Mouse (Mus musculus) limb, embryonic 14.5 days (tissue): Measurements from ENCODE around the gene Cd300e. TPM values are rescaled to one million over a fixed set of nuclear protein-coding genes. Genes with fewer than 3 reads are reported as not detected.

Experiments used
- ATAC-seq: fragments of 200-750 bp; cut with Nextera tagmentation; 2 replicates; pipeline ENCODE4 v1.8.0; 2017; ENCODE audit warnings: low read depth, moderate number of reproducible peaks, moderate TSS enrichment; ENCODE audit not compliant: low FRiP score
- DNase-seq: peaks from one replicate; pipeline ENCODE4 v3.0.0-alpha.2; 2015; ENCODE audit warnings: low spot score
- H3K27ac ChIP-seq: fragments of 300-500 bp; sonication (generic); replicated peaks from 2 replicates; pipeline ENCODE4 v1.5.1; 2014; ENCODE audit warnings: low read depth, mild to moderate bottlenecking, low read length, moderate library complexity, mixed read lengths
- H3K27me3 ChIP-seq: fragments of 300-500 bp; sonication (generic); 2 replicates; pipeline ENCODE4 v1.6.1; 2014; ENCODE audit warnings: low read length, mixed read lengths; ENCODE audit not compliant: control insufficient read depth, insufficient read depth
- H3K36me3 ChIP-seq: fragments of 300-500 bp; sonication (generic); 2 replicates; pipeline ENCODE4 v1.6.1; 2014; ENCODE audit warnings: mild to moderate bottlenecking, low read length, moderate library complexity, mixed read lengths; ENCODE audit not compliant: control insufficient read depth, insufficient read depth
- H3K4me1 ChIP-seq: fragments of 300-500 bp; sonication (generic); 2 replicates; pipeline ENCODE4 v1.6.1; 2014; ENCODE audit warnings: antibody characterized with exemption, low read length, mixed read lengths; ENCODE audit not compliant: control insufficient read depth, insufficient read depth
- H3K4me2 ChIP-seq: fragments of 300-500 bp; sonication (generic); replicated peaks from 2 replicates; pipeline ENCODE4 v1.6.1; 2014; ENCODE audit warnings: low read depth, mild to moderate bottlenecking, low read length, moderate library complexity; ENCODE audit not compliant: severe bottlenecking
- H3K4me3 ChIP-seq: fragments of 300-500 bp; sonication (generic); replicated peaks from 2 replicates; pipeline ENCODE4 v1.5.1; 2014; ENCODE audit warnings: low read length
- H3K9ac ChIP-seq: fragments of 300-500 bp; sonication (generic); 2 replicates; pipeline ENCODE4 v1.6.1; 2014; ENCODE audit warnings: mild to moderate bottlenecking, low read depth, low read length, moderate library complexity; ENCODE audit not compliant: severe bottlenecking
- H3K9me3 ChIP-seq: fragments of 300-500 bp; sonication (generic); 2 replicates; pipeline ENCODE4 v1.6.1; 2016; ENCODE audit warnings: low read length; ENCODE audit not compliant: control insufficient read depth
- POLR2A ChIP-seq: fragments of 200-500 bp; IDR thresholded peaks from 2 replicates; pipeline ENCODE4 v1.8.0; 2012; ENCODE audit warnings: inconsistent platforms, mild to moderate bottlenecking, moderate library complexity, borderline replicate concordance; ENCODE audit not compliant: insufficient read depth, insufficient read length; ENCODE audit errors: extremely low read depth
- WGBS: fragments of 180-500 bp; shearing (Covaris S2); extraction: QIAGEN DNeasy Blood & Tissue Kit; methylation state at CpG from one replicate; pipeline ENCODE4 v1.1.7; 2014; 5-methylcytosine and 5-hydroxymethylcytosine counted together
- polyA plus RNA-seq, 2 experiments: library from polyadenylated mRNA; depleted of rRNA in 1 of 2; stranded (reverse) in 1 of 2; unstranded in 1 of 2; fragments of >200 nt; fragmentation: Nextera tagmentation in 1 of 2; extraction: Ambion mirVana in 1 of 2; gene quantifications; 2 replicates each; pipeline versions ENCODE4 v1.2.1 to v1.2.3; 2012 to 2014

Cd300e gene
- polyA plus RNA-seq (2012; rRNA removed): 0.10 and 0.15 TPM in 2 replicates
- 0.08 and 0.10 TPM in 2 replicates for polyA plus RNA-seq (2014; fragmentation: Nextera tagmentation; extraction: Ambion mirVana)

DNA sequence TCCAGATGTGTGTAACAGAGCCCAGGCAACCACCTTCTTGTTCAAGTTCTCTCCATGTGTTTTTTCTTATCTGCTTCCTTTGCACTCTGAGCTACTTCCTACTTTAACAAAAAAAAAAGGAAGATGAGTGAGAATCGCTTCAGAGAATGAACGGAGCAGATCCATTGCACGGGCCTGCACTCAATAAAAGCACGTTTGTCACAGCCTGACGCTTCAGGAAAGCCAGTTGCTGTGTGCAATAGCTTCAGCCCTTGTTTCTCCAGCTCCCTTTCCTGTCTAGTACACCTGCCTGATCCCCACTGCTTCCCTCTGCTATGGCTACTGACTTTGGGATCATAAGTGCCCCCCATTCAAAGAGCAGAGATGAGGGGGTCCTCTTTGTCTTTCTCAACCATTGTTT is at the start of gene Cd300e:
TSS of gene Cd300e (minus strand) at position 101 of the 400 bp plus-strand sequence.
- TF ChIP-seq POLR2A: no peak
- 42% methylated on average over 5 of the region's 5 CpGs for WGBS
- no peaks in the 10 kb centered on the region for H3K27me3 ChIP-seq
- no peaks in the 10 kb centered on the region for H3K4me1 ChIP-seq
- H3K27ac ChIP-seq: no peak within 1 kb of the TSS
- no peaks in the 10 kb centered on the region for H3K36me3 ChIP-seq
- H3K9me3 ChIP-seq: no peaks in the 10 kb centered on the region
- H3K9ac ChIP-seq: no peak within 1 kb of the TSS
- ATAC-seq: no peak
- H3K4me3 ChIP-seq: no peak within 1 kb of the TSS
- no peak for DNase-seq
- no peak within 1 kb of the TSS for H3K4me2 ChIP-seq

DNA sequence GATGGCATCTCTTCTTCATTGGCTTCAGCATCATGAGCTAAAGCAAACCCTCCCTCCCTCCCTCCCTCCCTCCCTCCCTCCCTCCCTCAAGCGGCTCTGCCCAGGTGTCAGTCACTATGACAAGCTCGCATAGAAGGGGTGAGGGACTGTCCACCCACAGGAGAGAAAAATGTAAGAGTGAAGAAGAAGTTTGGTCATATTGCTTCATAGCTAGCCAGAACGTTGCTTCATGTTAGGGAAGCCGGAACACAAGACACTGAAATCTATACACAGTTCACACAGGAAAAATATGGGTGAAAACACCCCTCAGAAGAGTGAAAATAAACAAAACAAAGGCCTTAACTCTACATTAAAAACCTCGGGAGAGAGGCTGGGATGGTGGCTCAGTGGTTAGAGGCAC is 48.3 kb upstream of the Cd300e start:
- Histone ChIP-seq H3K9me3 (no peaks in the 10 kb centered on the region), H3K36me3 (no peaks in the 10 kb centered on the region), H3K4me2 (no peak overlapping the region), H3K9ac (no peak overlapping the region), H3K27me3 (no peaks in the 10 kb centered on the region), H3K4me1 (peaks cover 6% of the 10 kb centered on the region; the same call in 1 of the 2 replicates), H3K27ac (no peak overlapping the region), H3K4me3 (no peak overlapping the region)
- WGBS: 75% methylated on average over 5 of the region's 5 CpGs
- no peak for DNase-seq
- ATAC-seq: no peak
- no peak for TF ChIP-seq POLR2A

DNA sequence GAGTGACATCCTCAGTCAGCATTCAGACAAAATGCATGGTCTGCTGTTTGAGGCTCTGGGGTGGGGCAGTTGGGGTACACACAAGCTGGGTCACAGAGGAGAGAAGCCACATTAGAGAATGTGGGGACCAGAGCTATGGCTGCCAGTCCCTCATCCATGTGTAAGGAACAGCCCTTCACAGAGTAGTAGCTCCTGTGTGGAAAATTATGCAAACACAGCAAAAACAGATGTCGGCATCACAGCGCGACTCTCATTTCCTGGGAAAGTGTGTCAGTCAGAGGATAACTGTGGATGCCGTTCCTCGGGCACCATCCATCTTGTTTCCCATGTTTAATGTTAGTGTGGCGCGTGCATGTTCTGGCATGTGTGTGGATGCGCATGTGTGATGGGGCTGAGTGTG is 46.2 kb upstream of the Cd300e start:
- Histone ChIP-seq H3K4me3 (no peak overlapping the region), H3K27me3 (no peaks in the 10 kb centered on the region), H3K9me3 (no peaks in the 10 kb centered on the region), H3K27ac (no peak overlapping the region), H3K4me1 (peaks cover 6% of the 10 kb centered on the region; the same call in 1 of the 2 replicates), H3K9ac (no peak overlapping the region), H3K36me3 (no peaks in the 10 kb centered on the region), H3K4me2 (no peak overlapping the region)
- DNase-seq (no peak), ATAC-seq (no peak)
- WGBS: 86% methylated on average over 8 of the region's 8 CpGs
- no peak for TF ChIP-seq POLR2A

- no peak for TF ChIP-seq POLR2A
- Histone ChIP-seq H3K4me3 (no peak overlapping the region), H3K4me1 (peaks cover 6% of the 10 kb centered on the region; the same call in 1 of the 2 replicates), H3K9ac (no peak overlapping the region), H3K4me2 (no peak overlapping the region), H3K27me3 (no peaks in the 10 kb centered on the region), H3K9me3 (no peaks in the 10 kb centered on the region), H3K27ac (no peak overlapping the region), H3K36me3 (no peaks in the 10 kb centered on the region)
- WGBS: 26% methylated on average over 4 of the region's 4 CpGs
- no peak for ATAC-seq
- DNase-seq: peak; percentile 22
Observed at GRCm38 (mm10) chr11:115107403-115107916, 45.5 kb upstream of the Cd300e start.

GRCm38 (mm10) chr11:115106638-115107037 is 44.7 kb upstream of the Cd300e start:
- DNase-seq (no peak), ATAC-seq (no peak)
- no peak overlapping the region for H3K27ac ChIP-seq
- no peak overlapping the region for H3K9ac ChIP-seq
- peaks cover 6% of the 10 kb centered on the region; the same call in 1 of the 2 replicates for H3K4me1 ChIP-seq
- H3K36me3 ChIP-seq: no peaks in the 10 kb centered on the region
- no peak overlapping the region for H3K4me2 ChIP-seq
- no peak for TF ChIP-seq POLR2A
- H3K9me3 ChIP-seq: no peaks in the 10 kb centered on the region
- WGBS: 55% methylated on average over 2 of the region's 2 CpGs
- H3K27me3 ChIP-seq: no peaks in the 10 kb centered on the region
- no peak overlapping the region for H3K4me3 ChIP-seq
